Mouse (Mus musculus): ENCODE measurements around the gene Evc.

Evc gene

DNA sequence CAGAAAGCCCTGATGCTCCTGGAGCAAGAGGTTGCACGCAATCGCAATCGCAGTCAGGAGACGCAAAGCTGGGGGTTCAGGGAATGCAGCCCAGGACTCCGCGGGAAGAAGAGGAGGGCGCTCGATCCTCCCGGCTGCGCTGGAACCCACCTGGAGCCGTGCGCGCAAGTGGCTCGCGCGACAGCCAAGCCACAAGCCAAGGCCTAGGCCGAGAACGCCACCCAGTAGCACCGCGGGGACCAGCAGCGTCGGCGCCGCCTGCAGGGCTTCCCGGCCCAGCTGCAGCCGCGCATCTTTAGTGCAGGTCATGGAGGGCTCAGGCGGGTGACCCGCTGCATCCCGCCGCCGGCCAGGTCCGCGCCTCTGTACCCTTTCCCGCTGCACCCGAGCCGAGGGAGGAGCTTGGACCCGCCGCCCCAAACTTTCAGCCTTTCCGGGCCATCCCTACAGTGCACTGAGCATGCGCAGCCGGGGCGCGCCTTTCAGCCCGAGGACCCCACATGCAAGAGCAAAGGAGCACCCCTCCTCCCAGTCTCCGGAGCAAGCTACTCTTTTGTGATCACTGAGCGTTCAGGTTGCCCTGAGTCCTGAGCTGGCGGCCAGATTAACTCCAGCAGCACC, at the start of gene Evc:
Gene Evc (minus strand): TSS at position 410 of the 621 bp plus-strand sequence.
- no peak for TF ChIP-seq GATA4 (IDR thresholded peaks at IDR 0.05; ENCODE audit: insufficient replicate concordance, low read length)

DNA sequence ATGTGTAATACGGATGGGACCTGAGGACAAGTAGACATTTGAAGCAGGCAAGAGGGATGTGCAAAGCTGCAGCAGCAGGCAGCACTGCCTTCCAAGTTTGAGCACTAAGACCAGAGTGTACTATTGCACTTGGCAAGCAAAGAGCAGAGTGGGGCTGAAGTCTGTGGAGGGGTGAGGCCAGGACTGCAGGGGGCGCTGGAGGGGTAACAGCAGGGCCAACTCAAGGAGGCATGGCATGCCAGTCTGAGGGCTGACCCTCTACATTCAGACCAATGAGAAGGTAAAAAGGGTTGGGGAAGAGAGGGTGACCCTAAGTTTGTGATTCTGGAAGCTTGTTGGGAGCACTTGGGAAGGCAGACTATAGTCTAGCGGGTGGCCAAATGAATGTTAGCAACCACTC, 46.9 kb upstream of the Evc start:
- no peak for TF ChIP-seq GATA4 (IDR thresholded peaks at IDR 0.05; ENCODE audit: insufficient replicate concordance, low read length)

DNA sequence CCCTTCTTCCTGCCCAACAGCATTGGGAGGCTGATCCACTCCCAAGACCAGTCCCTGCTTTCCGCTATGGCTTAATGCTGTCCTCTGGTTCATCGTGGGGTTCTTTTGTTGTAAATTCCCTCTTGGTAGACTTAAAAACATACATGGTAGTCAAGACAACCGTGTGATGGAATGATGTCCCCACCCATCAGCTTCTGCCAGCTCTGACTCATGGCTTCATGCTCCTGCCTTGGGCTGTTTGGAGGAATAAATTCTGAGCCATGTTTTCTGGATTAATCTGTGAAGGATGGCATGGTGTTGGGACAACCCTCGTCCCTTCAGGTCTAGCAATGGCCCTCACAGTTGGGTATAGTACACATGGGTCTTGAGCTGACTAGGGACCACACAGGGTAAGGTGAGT, 43.9 kb upstream of the Evc start:
- TF ChIP-seq GATA4 (IDR thresholded peaks at IDR 0.05; ENCODE audit: insufficient replicate concordance, low read length): no peak

DNA sequence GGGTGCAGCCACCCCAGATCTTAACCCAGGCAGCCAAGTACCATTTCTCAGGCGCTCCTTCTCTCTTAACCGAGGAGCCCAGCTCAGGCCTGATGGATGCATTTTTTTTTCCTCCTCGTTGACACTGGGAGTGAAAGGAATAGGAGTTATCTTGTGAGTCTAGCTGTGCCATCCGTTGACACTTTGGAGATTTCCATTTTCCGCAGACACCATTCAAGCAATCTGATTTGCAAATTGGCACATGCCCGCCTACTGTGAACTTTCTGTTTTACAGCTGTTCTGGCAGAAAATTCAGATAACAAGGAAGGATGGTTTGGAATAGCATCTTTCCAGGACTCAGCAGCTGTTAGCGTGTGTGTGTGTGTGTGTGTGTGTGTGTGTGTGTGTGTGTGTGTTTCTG, 40.7 kb upstream of the Evc start:
- no peak for TF ChIP-seq GATA4 (IDR thresholded peaks at IDR 0.05; ENCODE audit: insufficient replicate concordance, low read length)

DNA sequence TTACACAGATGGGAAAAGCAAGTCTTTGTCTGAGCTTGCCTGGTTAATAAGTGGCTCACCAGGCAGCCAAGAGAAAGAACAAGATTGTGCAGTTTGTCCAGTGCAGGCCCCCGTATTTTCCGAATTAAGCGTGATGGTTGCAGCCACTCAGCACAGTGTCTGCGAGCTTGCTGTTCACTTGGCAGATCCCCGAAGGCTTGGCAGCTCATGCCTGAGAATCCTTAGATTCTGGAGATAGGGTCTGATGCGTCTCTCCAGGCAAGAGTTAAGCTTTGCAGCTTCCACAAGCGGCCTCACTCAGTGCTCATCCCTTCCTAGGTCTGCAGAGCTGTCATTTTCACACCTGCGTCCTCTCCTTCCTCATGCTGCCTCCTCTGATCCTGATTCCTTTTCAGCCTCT, 32.1 kb upstream of the Evc start:
- TF ChIP-seq GATA4 (IDR thresholded peaks at IDR 0.05; ENCODE audit: insufficient replicate concordance, low read length): no peak

DNA sequence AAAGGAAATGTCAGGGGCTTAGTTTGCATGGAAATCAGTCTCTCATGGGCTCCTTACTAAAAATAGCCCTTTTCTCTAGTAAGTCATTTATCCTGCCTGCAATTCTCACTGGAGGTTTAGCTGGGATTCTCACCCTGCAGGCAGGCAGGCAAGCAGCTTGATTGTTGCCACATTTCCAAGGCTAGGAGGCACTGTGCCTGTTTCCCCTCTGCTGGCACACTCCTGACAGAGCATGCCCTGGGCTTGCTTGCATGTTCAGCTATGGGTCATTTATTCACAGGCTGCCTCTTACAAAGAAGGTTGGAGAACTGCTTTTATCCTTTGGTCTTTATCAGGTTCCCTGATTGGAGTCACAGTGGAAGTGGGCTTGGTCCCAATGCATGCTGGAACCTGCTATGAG, 29.1 kb upstream of the Evc start:
- no peak for TF ChIP-seq GATA4 (IDR thresholded peaks at IDR 0.05; ENCODE audit: insufficient replicate concordance, low read length)

DNA sequence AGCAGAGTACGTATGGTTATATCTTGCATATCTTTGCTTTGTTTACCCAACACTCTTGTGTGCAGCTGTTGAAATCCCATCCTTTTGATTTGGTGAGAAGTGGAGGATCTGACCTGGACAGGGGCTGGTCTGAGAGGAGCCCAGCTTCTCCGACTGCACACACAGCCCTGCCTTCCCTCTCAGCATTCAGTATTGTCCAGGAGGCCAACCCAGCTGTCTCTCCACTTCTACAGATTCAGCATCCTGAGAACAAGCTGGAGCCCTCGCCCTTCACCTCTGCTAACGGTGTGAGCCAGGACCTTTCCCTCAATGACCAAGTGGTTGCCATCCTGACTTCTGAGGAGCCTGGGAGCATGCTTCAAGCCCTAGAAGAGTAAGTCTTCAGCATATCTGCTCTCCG, 26.6 kb upstream of the Evc start:
- no peak for TF ChIP-seq GATA4 (IDR thresholded peaks at IDR 0.05; ENCODE audit: insufficient replicate concordance, low read length)

DNA sequence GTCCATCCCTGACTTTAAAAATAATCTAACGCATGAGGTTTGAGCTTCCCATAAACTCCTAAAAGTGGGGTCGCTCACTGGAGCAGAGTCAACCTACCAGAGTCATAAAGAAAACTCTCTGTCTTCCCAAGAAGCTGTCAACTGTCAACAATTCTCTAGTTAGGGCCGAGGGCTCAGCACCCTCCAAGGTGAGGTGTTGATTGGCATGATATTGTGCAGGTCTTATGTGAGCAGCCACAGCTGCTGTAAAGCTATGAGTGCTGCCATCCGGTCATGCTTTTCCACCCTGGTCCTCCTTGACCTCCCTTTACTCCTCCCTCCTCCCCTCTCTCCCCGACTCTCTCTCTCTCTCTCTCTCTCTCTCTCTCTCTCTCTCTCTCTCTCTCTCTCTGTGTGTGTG, 25.9 kb upstream of the Evc start:
- no peak for TF ChIP-seq GATA4 (IDR thresholded peaks at IDR 0.05; ENCODE audit: insufficient replicate concordance, low read length)

DNA sequence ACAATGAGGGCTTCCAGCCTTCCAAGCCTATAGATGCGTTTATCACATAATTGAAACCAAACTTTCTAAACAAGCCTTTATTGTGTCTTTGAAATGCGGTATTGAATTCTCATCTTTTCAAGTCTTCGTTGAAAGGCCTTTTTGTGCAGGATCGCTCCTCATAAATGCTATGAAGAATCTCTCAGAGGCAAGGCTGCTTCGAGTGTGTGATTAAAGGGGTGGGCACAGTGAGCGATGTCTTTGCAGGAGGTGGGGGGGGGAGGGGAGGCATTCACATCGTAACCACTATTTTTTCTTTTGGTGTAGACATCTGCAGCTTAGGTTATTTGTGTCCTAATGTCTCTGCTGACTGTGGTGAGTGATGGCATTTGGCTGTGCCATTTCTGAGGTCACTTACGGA, 19.3 kb upstream of the Evc start:
- no peak for TF ChIP-seq GATA4 (IDR thresholded peaks at IDR 0.05; ENCODE audit: insufficient replicate concordance, low read length)

DNA sequence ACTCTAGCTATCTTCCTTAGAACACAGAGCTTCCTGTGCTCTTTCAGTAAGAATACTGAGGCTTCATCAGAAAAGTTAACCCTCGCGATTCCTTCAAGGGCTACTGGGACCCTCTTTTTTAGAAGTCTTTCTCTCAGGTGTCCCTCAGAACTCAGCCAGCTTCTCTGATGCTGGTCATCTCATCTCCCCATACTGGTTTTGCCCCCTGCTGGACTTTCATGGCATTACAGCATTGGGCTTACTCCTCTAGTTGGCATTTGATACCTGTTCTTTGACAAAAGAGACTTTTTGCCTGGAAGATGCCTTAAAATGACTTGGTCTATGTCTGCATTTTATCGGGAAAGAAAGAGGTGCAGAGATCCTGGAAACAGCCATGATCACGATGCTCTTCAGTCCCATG, 17.7 kb upstream of the Evc start:
- TF ChIP-seq GATA4 (IDR thresholded peaks at IDR 0.05; ENCODE audit: insufficient replicate concordance, low read length): no peak

DNA sequence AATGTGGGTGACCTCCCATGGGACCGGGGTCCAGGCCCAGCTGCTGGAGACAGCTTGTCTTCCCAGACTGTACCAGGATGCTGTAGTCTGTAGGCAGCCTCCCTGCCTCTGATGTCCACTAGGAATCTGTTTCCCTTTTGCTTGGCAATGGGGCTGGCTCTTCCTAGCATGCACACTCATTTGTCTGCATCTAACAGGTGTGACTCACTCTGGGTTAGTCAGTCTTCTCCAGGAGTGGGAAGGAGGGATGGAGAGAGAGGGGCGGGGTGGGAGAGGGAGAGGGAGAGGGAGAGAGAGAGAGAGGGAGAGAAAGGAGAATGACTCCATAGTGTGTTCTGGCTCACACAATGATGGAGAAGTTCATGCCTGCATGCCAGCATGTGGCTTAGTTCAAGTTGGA, 15.1 kb upstream of the Evc start:
- TF ChIP-seq GATA4 (IDR thresholded peaks at IDR 0.05; ENCODE audit: insufficient replicate concordance, low read length): no peak

DNA sequence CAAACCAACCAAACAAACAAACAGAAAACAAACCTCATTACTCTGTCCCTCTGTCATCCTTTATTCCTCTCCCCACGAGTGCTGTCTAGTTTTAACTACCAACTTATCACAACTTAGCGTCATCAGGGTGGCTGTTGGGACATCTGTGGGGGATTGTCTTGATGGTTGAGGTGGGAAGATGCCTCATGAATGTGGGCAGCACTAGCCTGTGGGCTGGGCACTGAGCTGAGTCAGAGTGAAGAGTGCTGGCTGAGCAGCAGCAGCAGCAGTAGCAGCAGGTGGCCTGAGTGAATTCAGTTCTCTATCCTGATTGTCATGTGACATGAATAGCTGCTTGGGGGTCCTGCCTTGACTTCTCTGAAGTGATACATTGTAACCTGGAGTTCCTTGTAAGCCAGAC, 7.3 kb upstream of the Evc start:
- no peak for TF ChIP-seq GATA4 (IDR thresholded peaks at IDR 0.05; ENCODE audit: insufficient replicate concordance, low read length)

DNA sequence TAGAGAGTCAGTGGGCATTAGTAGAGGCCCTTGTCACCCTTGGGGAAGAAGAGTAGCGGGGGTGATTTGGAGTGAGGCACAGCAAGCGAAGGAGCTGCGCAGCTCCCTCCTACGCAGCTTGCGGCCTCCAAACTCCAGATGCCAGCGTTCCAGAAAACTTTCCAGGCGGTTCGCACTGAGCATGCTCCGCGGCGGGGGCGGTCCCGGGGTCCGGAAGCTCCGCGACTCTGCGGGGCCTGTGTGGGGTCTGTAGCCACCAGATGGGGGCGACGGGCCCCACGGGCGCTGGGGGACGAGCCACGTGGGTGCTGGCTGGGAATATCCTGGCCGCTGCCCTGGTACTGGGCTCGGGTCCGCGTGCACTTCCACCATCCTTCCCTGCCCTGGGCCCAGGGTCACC, 1.6 kb upstream of the Evc start, which contains the start of gene Evc2:
Gene Evc2 (plus strand): TSS at position 212 of the 400 bp plus-strand sequence.
- no peak for TF ChIP-seq GATA4 (IDR thresholded peaks at IDR 0.05; ENCODE audit: insufficient replicate concordance, low read length)

DNA sequence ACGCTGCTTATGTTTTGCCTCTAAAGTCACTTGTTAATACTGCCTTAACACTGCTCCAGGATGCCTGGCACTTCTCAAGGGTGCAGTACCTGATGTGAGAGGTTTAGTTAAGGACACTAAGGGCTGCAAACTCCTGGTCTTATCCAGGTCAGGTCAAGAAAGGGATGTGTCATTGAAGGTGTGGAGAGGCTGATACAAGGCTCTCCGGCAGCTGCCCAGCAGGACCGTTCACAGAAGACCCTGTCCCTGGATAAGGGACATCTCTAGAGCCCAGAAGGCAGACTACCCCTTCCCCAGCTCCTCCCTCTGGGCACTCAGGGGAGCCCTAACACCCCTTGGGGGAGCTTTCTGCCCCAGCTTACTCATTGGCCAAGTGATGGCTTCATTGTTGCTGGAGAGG, 1.0 kb upstream of the Evc start:
- TF ChIP-seq GATA4 (IDR thresholded peaks at IDR 0.05; ENCODE audit: insufficient replicate concordance, low read length): no peak

DNA sequence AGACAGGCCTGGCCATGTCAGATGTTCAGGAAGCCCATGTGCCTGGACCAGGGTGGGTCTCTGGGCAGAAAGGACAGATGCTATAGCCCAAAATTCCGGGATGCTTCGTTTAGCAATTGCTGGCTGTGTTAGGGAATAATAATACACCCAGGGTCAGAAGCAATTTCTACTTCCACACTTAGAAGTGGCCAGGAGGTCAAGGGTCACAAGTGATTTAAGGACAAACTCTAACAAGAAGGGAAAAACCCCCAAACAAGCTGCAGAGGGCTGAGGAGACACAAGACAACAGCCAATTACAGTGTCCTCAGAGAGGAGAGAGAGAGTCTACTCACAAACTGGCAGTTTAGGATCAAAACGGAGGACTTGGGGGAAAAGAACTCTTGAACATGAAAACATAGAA, 1.6 kb downstream of the Evc start:
- no peak for TF ChIP-seq GATA4 (IDR thresholded peaks at IDR 0.05; ENCODE audit: insufficient replicate concordance, low read length)

DNA sequence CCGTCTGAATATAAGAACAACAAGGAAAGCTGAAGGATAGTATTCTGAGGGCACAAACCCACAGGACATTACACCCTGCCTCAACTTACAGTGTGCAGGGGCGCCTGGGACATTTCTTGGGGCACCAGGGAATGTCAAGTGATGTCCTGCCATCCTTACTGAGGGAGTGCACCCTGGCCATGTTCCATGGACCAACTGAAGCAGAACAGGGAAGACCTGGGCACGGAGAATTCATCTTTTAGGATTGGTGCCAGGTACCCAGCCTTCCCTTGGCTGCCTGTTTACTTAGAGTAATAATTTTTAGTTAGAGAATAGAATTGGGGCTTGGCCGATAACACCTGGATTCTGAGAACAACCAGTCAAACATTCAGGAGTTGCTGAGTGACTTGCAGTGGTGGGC, 4.6 kb downstream of the Evc start:
- no peak for TF ChIP-seq GATA4 (IDR thresholded peaks at IDR 0.05; ENCODE audit: insufficient replicate concordance, low read length)

DNA sequence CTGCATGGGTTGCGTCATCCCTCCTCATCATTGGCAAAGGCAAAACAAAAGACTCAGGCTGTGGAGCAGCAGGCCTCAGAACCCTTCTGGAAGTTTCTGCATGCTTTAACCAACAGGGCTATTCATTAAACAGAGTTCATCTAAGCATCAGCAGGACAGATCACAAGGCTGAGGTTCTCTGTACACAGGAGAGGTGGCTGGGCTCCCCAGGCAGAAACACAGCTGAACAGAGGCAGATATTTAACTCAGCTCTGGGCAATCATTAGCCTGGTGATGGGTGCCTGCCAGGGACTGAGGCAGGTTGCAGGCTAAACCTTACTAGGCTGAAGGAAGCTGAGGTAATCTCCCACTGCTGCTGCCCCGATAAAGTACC, 5.6 kb downstream of the Evc start:
- no peak for TF ChIP-seq GATA4 (IDR thresholded peaks at IDR 0.05; ENCODE audit: insufficient replicate concordance, low read length)
